Mouse (Mus musculus) liver, adult (tissue): ENCODE results near the gene Ppp2r3a.

Experiments used
- GATA4 ChIP-seq: IDR thresholded peaks from 2 replicates; pipeline ENCODE4 v1.6.1; 2014; ENCODE audit warnings: mild to moderate bottlenecking, low read length; ENCODE audit not compliant: insufficient replicate concordance

Gene Ppp2r3a

GRCm38 (mm10) chr9:101262815-101263214 lies 11.2 kb upstream of the Ppp2r3a start:
- TF ChIP-seq GATA4: no peak

GRCm38 (mm10) chr9:101261989-101262571 lies 10.5 kb upstream of the Ppp2r3a start:
- peak; percentile 64; the same call in 1 of the 2 replicates for TF ChIP-seq GATA4

GRCm38 (mm10) chr9:101261443-101261842 lies 9.8 kb upstream of the Ppp2r3a start:
- no peak for TF ChIP-seq GATA4

- TF ChIP-seq GATA4: no peak
Measured at GRCm38 (mm10) chr9:101253136-101253535, 1.5 kb upstream of the Ppp2r3a start.

- no peak for TF ChIP-seq GATA4
Measured at GRCm38 (mm10) chr9:101252541-101252940, 946 bp upstream of the Ppp2r3a start.

- no peak for TF ChIP-seq GATA4
Measured at GRCm38 (mm10) chr9:101250981-101251643, 483 bp downstream of the Ppp2r3a start.

GRCm38 (mm10) chr9:101250486-101250885 lies 1.1 kb downstream of the Ppp2r3a start:
- no peak for TF ChIP-seq GATA4

- TF ChIP-seq GATA4: no peak
Measured at GRCm38 (mm10) chr9:101249626-101250025, 2.0 kb downstream of the Ppp2r3a start.

GRCm38 (mm10) chr9:101247541-101247940 lies 4.1 kb downstream of the Ppp2r3a start:
- no peak for TF ChIP-seq GATA4

GRCm38 (mm10) chr9:101245493-101245892 lies 6.1 kb downstream of the Ppp2r3a start:
- TF ChIP-seq GATA4: no peak

- TF ChIP-seq GATA4: no peak
Measured at GRCm38 (mm10) chr9:101243711-101244110, 7.9 kb downstream of the Ppp2r3a start.

GRCm38 (mm10) chr9:101240161-101240560 lies 11.4 kb downstream of the Ppp2r3a start:
- no peak for TF ChIP-seq GATA4

- no peak for TF ChIP-seq GATA4
Measured at GRCm38 (mm10) chr9:101235786-101236185, 15.8 kb downstream of the Ppp2r3a start.

GRCm38 (mm10) chr9:101232034-101232433 lies 19.6 kb downstream of the Ppp2r3a start:
- no peak for TF ChIP-seq GATA4

GRCm38 (mm10) chr9:101230028-101230427 lies 21.6 kb downstream of the Ppp2r3a start:
- no peak for TF ChIP-seq GATA4

- TF ChIP-seq GATA4: no peak
Measured at GRCm38 (mm10) chr9:101228892-101229291, 22.7 kb downstream of the Ppp2r3a start.

- TF ChIP-seq GATA4: no peak
Measured at GRCm38 (mm10) chr9:101207984-101208383, 43.6 kb downstream of the Ppp2r3a start.

GRCm38 (mm10) chr9:101206516-101206915 lies 45.1 kb downstream of the Ppp2r3a start:
- TF ChIP-seq GATA4: no peak

- no peak for TF ChIP-seq GATA4
Measured at GRCm38 (mm10) chr9:101205216-101205615, 46.4 kb downstream of the Ppp2r3a start.
